Mouse (Mus musculus) cerebellum, postnatal 36 days (tissue): ENCODE data around the gene Gm30302.
"Not testable (repeated sequence)": the region's sequence is repeated elsewhere in the genome, so short reads cannot be mapped to it uniquely, and the experiment has no call there.

Experiments
- DNase-seq, 2 experiments: peaks; one replicate each; pipeline ENCODE4 v3.0.0; 2021 to 2022; ENCODE audit warnings: mixed read lengths in 2 of 2

The Gm30302 gene

GRCm38 (mm10) chr13:49798901-49799300 lies at the start of gene Gm30302:
Gm30302 (minus strand) TSS chr13:49799001.
- DNase-seq: no peak

GRCm38 (mm10) chr13:49846751-49847150 lies 48.0 kb upstream of the Gm30302 start:
- DNase-seq: no peak

DNA sequence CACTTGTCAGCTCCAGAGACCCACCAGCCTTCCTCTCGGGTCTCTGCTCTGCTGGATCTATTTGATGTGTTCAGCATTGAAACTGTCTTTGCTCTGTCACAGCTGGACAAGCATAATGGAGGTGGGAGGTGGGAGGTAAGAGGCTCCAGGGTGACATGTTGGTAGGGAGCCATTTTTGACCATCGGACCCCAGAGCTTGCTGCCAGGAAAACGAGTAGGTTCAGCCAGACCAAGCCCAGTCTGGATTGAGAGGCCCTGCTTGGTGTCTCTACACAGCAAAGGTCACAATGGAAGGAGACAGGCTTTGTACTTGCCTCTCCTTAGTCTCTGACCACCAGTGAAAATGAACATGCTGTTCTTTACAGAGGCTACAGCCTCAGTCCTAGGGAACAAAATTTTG lies 47.3 kb upstream of the Gm30302 start:
- DNase-seq: no peak

DNA sequence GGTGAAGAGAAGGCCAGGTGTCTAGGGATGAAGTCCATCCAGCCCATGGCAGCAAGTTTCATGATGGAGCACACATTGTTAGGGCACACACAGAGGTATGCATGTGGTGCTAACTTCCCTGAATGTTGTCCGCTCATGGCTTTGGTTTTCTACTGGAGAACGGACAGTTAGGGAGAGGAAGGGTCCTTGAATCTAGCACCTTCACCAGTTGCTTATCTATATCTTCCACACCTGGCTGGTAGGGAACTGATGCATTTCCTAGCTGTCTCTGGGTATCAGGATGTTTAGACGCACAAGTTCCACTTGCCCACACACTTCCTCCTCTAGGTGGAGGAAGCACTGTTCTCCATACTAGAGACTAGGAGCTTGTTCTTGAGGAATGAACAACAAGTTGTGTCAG lies 46.9 kb upstream of the Gm30302 start:
- no peak for DNase-seq

- no peak for DNase-seq
Observed at GRCm38 (mm10) chr13:49844071-49844470, 45.3 kb upstream of the Gm30302 start.

- DNase-seq: no peak
Observed at GRCm38 (mm10) chr13:49841186-49841585, 42.4 kb upstream of the Gm30302 start.

GRCm38 (mm10) chr13:49830355-49830754 lies 31.6 kb upstream of the Gm30302 start:
- no peak for DNase-seq

DNA sequence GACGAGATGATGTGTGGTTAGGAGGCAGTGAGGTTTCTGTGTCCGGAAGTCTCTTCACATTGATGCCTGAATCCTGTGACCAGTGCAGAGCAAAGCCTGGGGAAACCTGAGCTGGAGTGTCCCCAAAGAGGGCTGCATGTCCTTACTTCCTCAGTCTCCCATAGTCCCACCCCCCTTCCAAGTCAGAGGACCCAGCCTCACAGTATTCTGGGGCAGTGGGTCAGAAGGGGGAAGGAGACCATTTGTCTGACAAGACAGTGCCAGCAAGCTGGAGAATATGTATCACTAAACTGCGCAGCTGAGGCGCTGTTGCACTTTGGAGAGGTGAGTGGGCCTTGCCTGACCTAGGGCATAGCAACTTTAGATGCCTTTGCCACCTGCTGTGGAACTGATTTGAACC lies 26.5 kb upstream of the Gm30302 start:
- no peak for DNase-seq

DNA sequence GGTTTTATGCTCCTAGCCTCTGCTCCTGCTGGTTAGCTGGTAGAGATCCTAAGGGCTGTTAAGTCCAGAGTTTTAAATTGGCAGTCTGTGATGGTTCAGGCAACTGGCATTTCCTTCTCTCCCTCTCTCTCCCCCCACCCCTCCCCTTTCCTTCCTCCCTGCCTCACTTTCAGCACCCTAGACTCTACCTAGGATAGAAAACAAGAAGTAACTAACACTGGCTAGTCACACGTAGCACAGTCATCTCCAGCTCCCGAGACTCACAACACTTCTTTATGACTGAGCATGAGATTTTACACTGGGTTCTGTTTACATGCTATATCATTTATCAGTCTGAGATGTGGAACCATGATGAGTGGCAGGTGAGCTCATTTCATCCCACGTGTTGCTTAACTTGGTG lies 16.2 kb upstream of the Gm30302 start:
- no peak for DNase-seq

- DNase-seq: no peak
Observed at GRCm38 (mm10) chr13:49814420-49814819, 15.6 kb upstream of the Gm30302 start.

GRCm38 (mm10) chr13:49807146-49807545 lies 8.3 kb upstream of the Gm30302 start:
- no peak for DNase-seq

DNA sequence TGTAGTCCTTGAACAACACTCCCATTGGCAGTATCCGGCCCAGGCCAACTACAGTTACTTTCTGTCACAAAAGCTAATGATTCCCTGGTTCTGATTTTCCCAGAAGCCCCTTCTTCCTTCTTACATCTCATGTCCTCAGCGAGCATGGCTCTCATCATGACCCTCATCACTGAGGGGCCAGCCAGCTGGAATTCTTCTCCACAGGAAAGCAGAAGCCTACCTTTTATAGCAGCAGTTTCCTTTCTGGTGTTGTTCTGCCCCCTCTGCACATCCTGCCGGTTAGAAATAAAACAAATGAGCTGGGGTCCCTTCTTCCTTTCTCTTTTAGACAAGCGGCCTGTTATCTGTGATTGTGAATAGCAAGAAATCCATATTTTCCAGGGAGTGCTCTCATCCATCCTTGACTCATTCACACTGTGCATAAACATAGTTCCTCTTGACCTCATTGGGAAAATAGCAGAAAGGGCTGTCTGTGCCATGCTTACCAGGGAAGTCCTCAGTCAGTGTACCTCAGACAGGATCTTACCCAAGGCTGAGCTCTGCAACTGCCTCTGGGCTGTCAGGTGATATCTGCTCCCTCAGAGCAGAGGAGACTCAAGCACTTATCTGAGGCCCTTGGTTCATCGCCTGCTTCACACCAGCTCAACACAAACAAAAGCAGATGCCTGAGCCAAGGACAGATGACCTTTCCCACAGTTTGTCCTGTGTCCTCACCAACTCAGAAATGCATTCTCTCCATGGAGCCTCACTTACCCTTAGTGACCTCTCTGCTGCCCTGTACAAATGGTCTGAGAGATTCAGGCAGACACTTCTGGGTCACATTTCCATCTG lies 10.0 kb downstream of the Gm30302 start:
- DNase-seq: no peak

DNA sequence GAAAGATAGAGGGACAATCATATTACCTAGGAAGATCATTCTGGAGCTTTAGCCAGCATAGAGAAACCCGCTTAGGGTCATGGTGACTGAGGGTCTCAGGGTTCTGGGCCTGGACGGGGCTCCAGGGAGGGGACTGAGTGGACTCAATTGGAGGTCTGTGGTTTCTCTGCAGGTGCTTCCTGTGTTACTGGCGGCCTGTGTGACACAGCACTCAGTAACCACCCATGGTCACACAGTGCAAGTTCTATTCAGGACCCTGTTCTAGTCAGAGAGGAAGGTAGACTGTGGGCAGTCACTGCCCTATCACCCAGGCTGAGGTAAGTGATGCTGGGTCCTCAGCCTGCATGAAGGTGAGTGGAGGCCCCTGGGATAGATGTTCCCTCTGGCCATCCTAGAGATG lies 14.9 kb downstream of the Gm30302 start:
- no peak for DNase-seq

DNA sequence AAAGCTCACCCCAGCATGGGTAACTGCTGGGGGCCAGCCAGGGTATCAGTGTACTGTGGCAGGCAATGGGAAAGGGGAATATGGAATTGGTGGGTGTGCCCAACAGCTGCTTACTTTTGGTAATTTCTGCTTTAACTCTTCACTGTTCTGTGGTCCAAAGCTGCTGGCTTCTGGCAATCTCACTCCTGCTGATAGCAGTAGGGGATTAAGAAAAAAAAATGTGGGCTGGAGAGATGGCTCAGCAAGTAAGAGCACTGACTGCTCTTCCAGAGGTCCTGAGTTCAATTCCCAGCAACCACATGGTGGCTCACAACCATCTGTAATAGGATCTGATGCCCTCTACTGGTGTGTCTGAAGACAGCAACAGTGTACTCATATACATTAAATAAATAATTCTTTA lies 27.3 kb downstream of the Gm30302 start:
- not testable (repeated sequence) for DNase-seq

- no peak for DNase-seq
Observed at GRCm38 (mm10) chr13:49769111-49769510, 29.7 kb downstream of the Gm30302 start.

- DNase-seq: no peak
Observed at GRCm38 (mm10) chr13:49768048-49768447, 30.8 kb downstream of the Gm30302 start.

- DNase-seq: no peak
Observed at GRCm38 (mm10) chr13:49766269-49766668, 32.5 kb downstream of the Gm30302 start.

- no peak for DNase-seq
Observed at GRCm38 (mm10) chr13:49765306-49765705, 33.5 kb downstream of the Gm30302 start.

DNA sequence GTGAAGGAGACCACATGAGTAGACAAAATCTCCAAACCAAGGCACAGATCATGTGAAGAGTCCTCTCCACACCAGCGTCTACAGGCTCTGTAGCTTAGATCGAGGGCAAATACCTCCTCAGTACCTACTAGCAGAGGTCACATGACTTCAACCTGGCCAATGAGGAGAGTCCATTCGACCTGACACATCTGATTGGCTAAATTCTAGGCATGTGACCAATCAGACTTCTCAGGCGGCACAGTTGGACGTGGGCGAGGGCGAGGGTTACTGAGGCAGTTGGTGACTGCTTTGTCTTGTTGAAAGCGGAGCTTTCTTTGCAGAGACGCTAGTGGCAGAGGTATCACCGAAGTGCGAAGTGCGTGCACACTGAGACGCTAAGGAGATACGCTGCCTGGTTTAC lies 36.6 kb downstream of the Gm30302 start:
- no peak for DNase-seq

DNA sequence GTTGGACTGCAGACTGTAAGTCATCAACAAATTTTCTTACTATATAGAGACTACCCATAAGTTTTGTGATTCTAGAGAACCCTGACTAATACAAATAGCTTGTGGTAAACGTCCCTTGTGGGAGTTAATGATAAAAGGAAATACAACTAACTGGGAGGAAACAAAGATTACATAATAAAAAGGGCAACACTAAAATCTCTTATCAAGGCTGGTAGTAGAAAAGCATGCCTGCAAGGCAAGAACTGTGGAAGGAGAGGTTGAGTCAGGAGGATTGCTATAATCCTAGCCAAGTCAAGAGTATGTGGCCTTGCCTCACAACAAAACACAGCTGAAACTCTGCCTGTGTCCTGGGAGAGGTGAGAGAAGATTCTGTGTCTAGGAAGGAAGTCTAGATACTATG lies 38.1 kb downstream of the Gm30302 start:
- no peak for DNase-seq

DNA sequence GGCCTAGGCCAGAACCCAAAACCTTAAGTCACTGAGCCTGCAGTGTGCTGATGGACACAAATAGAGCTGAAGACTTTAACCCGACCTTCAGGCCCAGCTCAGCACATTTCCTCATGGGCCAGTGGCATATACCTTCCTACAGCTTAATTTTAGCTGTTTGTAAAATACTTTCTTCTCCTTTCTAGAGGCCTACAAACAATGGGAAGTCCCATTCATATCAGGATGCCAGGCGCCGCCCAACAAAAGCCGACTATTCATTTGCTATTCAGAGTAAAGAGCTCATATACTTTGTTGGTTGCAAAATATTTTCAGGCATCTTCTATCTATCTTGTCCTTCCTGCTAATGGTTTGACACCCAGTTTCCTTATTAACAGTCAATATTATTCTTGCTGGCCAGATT lies 40.8 kb downstream of the Gm30302 start:
- DNase-seq: no peak

GRCm38 (mm10) chr13:49756591-49756990 lies 42.2 kb downstream of the Gm30302 start:
- no peak for DNase-seq

DNA sequence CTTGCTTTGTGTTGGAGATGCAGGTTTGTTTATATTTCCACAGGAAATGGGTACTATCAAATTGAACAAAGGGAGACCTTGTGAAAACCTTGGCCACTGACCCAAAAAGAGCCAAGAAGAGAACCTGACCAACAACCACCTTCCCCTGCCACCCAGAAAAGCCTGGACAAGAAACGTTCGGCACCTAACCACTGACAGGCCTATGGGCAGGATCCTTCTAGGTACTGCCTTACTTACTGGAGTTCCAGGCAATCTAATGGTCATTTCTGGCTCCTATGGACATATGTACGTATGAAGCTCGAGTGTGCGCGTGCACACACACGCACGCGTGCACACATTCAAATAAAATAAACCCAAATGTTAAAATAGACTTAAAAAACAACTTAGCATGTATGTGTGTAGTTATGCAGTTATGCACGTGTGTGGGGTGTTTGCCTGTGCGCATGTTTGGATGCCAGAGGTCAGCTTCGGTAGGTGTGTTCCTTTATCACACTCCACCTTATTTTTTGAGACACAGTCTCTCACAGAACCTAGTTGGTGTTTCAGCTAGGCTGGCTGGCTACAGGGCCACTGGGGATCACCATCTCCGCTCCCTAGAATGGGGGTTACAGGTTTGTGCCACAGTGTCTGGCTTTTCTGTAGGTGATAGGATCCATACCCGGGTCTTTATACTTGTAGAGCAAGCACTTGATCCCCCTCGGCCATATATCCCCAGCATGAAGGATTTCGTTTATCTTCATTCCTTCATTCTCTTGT lies 57.3 kb downstream of the Gm30302 start:
- no peak for DNase-seq

- DNase-seq: no peak
Observed at GRCm38 (mm10) chr13:49738011-49738410, 60.8 kb downstream of the Gm30302 start.
